Mouse (Mus musculus): Measurements from ENCODE around the gene Xylt1. TPM values are rescaled to one million over a fixed set of nuclear protein-coding genes. Genes with fewer than 3 reads are reported as not detected.

Gene Xylt1
- polyA plus RNA-seq, 1 experiment from 2014 or later, result 2.3 TPM

- Histone ChIP-seq H3K36me3 (replicated peaks) (no peaks in the 10 kb centered on the region; the same call in 1 of the 2 replicates), H3K4me1 (peaks cover 19% of the 10 kb centered on the region)
- 55% methylated on average over 5 of the region's 5 CpGs for WGBS
Measured at GRCm38 (mm10) chr7:117630657-117631056, 249.9 kb downstream of the Xylt1 start.

GRCm38 (mm10) chr7:117635584-117635983 is 254.8 kb downstream of the Xylt1 start:
- Histone ChIP-seq H3K27ac (peak overlapping the region; percentile 63; the same call in 1 of the 2 replicates), H3K4me1 (peaks cover 15% of the 10 kb centered on the region), H3K36me3 (replicated peaks) (peaks cover 35% of the 10 kb centered on the region), H3K9me3 (no peaks in the 10 kb centered on the region), H3K4me3 (no peak overlapping the region), H3K27me3 (ENCODE audit: poor library complexity, severe bottlenecking) (no peaks in the 10 kb centered on the region)
- no peak for DNase-seq (ENCODE audit: extremely low spot score, low spot score)
- WGBS, result 75% methylated on average over 4 of the region's 4 CpGs

More at GRCm38 (mm10) chr7:117630657-117631056, 249.9 kb downstream of the Xylt1 start:
- Histone ChIP-seq H3K27me3 (ENCODE audit: poor library complexity, severe bottlenecking) (no peaks in the 10 kb centered on the region), H3K9me3 (no peaks in the 10 kb centered on the region), H3K4me3 (no peak overlapping the region), H3K27ac (no peak overlapping the region)
- DNase-seq (ENCODE audit: extremely low spot score, low spot score), result no peak

- 74% methylated on average over 3 of the region's 3 CpGs for WGBS
- Histone ChIP-seq H3K27ac (no peak overlapping the region), H3K27me3 (ENCODE audit: poor library complexity, severe bottlenecking) (no peaks in the 10 kb centered on the region), H3K4me1 (peaks cover 16% of the 10 kb centered on the region), H3K36me3 (replicated peaks) (peaks cover 40% of the 10 kb centered on the region), H3K4me3 (no peak overlapping the region), H3K9me3 (no peaks in the 10 kb centered on the region)
- no peak for DNase-seq (ENCODE audit: extremely low spot score, low spot score)
Measured at GRCm38 (mm10) chr7:117636713-117637112, 255.9 kb downstream of the Xylt1 start.

GRCm38 (mm10) chr7:117637997-117638396 is 257.2 kb downstream of the Xylt1 start:
- H3K27me3 ChIP-seq (ENCODE audit: poor library complexity, severe bottlenecking), result no peaks in the 10 kb centered on the region
- peaks cover 16% of the 10 kb centered on the region for H3K4me1 ChIP-seq
- no peak overlapping the region for H3K4me3 ChIP-seq
- no peak overlapping the region for H3K27ac ChIP-seq
- WGBS, result 91% methylated on average over 2 of the region's 2 CpGs
- no peaks in the 10 kb centered on the region for H3K9me3 ChIP-seq
- no peak for DNase-seq (ENCODE audit: extremely low spot score, low spot score)
- peaks cover 41% of the 10 kb centered on the region for H3K36me3 ChIP-seq (replicated peaks)

GRCm38 (mm10) chr7:117652637-117653036 is 271.9 kb downstream of the Xylt1 start:
- Histone ChIP-seq H3K27ac (no peak overlapping the region), H3K4me1 (no peaks in the 10 kb centered on the region), H3K27me3 (ENCODE audit: poor library complexity, severe bottlenecking) (no peaks in the 10 kb centered on the region), H3K9me3 (no peaks in the 10 kb centered on the region), H3K36me3 (replicated peaks) (peaks cover 58% of the 10 kb centered on the region), H3K4me3 (no peak overlapping the region)
- no peak for DNase-seq (ENCODE audit: extremely low spot score, low spot score)
- 87% methylated on average over 1 of the region's 1 CpGs for WGBS

- no peaks in the 10 kb centered on the region for H3K4me1 ChIP-seq
- no peaks in the 10 kb centered on the region for H3K27me3 ChIP-seq (ENCODE audit: poor library complexity, severe bottlenecking)
- no peak overlapping the region for H3K27ac ChIP-seq
- no peaks in the 10 kb centered on the region for H3K9me3 ChIP-seq
- H3K4me3 ChIP-seq, result no peak overlapping the region
- no peak for DNase-seq (ENCODE audit: extremely low spot score, low spot score)
- peaks cover 60% of the 10 kb centered on the region for H3K36me3 ChIP-seq (replicated peaks)
- 96% methylated on average over 5 of the region's 5 CpGs for WGBS
Measured at GRCm38 (mm10) chr7:117655732-117656131, 275.0 kb downstream of the Xylt1 start.

GRCm38 (mm10) chr7:117658180-117658579 is 277.4 kb downstream of the Xylt1 start:
- H3K4me1 ChIP-seq, result no peaks in the 10 kb centered on the region
- H3K36me3 ChIP-seq (replicated peaks), result peaks cover 44% of the 10 kb centered on the region
- H3K9me3 ChIP-seq, result no peaks in the 10 kb centered on the region
- H3K27me3 ChIP-seq (ENCODE audit: poor library complexity, severe bottlenecking), result no peaks in the 10 kb centered on the region
- 93% methylated on average over 4 of the region's 4 CpGs for WGBS
- no peak overlapping the region for H3K4me3 ChIP-seq
- H3K27ac ChIP-seq, result no peak overlapping the region
- no peak for DNase-seq (ENCODE audit: extremely low spot score, low spot score)

- no peak for DNase-seq (ENCODE audit: extremely low spot score, low spot score)
- Histone ChIP-seq H3K4me3 (no peak overlapping the region), H3K4me1 (no peaks in the 10 kb centered on the region), H3K36me3 (replicated peaks) (peaks cover 43% of the 10 kb centered on the region), H3K9me3 (no peaks in the 10 kb centered on the region), H3K27ac (no peak overlapping the region), H3K27me3 (ENCODE audit: poor library complexity, severe bottlenecking) (no peaks in the 10 kb centered on the region)
- 96% methylated on average over 4 of the region's 4 CpGs for WGBS
Measured at GRCm38 (mm10) chr7:117658739-117659138, 278.0 kb downstream of the Xylt1 start.

- 92% methylated on average over 10 of the region's 10 CpGs for WGBS
- H3K36me3 ChIP-seq (replicated peaks), result peaks cover 28% of the 10 kb centered on the region
- no peak for DNase-seq (ENCODE audit: extremely low spot score, low spot score)
- H3K4me1 ChIP-seq, result no peaks in the 10 kb centered on the region
- H3K27me3 ChIP-seq (ENCODE audit: poor library complexity, severe bottlenecking), result no peaks in the 10 kb centered on the region
- no peak overlapping the region for H3K4me3 ChIP-seq
- 0 out of 2 replicates have a peak overlapping the region, but pooled peaks have one; percentile 51 for H3K27ac ChIP-seq
- H3K9me3 ChIP-seq, result no peaks in the 10 kb centered on the region
Measured at GRCm38 (mm10) chr7:117667286-117667685, 286.5 kb downstream of the Xylt1 start.

- peaks cover 28% of the 10 kb centered on the region for H3K36me3 ChIP-seq (replicated peaks)
- no peaks in the 10 kb centered on the region for H3K27me3 ChIP-seq (ENCODE audit: poor library complexity, severe bottlenecking)
- 89% methylated on average over 9 of the region's 9 CpGs for WGBS
- no peak for DNase-seq (ENCODE audit: extremely low spot score, low spot score)
- peak overlapping the region; percentile 51; the same call in 1 of the 2 replicates for H3K27ac ChIP-seq
- H3K9me3 ChIP-seq, result no peaks in the 10 kb centered on the region
- no peak overlapping the region for H3K4me3 ChIP-seq
- H3K4me1 ChIP-seq, result no peaks in the 10 kb centered on the region
Measured at GRCm38 (mm10) chr7:117668226-117668625, 287.4 kb downstream of the Xylt1 start.

- no peaks in the 10 kb centered on the region for H3K27me3 ChIP-seq (ENCODE audit: poor library complexity, severe bottlenecking)
- peaks cover 21% of the 10 kb centered on the region for H3K36me3 ChIP-seq (replicated peaks)
- 89% methylated on average over 7 of the region's 7 CpGs for WGBS
- DNase-seq (ENCODE audit: extremely low spot score, low spot score), result no peak
- 0 out of 2 replicates have a peak overlapping the region, but pooled peaks have one; percentile 8 for H3K27ac ChIP-seq
- H3K4me3 ChIP-seq, result no peak overlapping the region
- no peaks in the 10 kb centered on the region for H3K9me3 ChIP-seq
- H3K4me1 ChIP-seq, result no peaks in the 10 kb centered on the region
Measured at GRCm38 (mm10) chr7:117672121-117672591, 291.4 kb downstream of the Xylt1 start.

- 13% methylated on average over 5 of the region's 5 CpGs for WGBS
- H3K4me1 ChIP-seq, result peaks cover 48% of the 10 kb centered on the region
- H3K4me3 ChIP-seq, result no peak overlapping the region
- peak; percentile 78 for DNase-seq (ENCODE audit: extremely low spot score, low spot score)
- no peaks in the 10 kb centered on the region for H3K27me3 ChIP-seq (ENCODE audit: poor library complexity, severe bottlenecking)
- no peaks in the 10 kb centered on the region for H3K36me3 ChIP-seq (replicated peaks)
- no peaks in the 10 kb centered on the region for H3K9me3 ChIP-seq
- H3K27ac ChIP-seq, result peak overlapping the region; percentile 81
Measured at GRCm38 (mm10) chr7:117686120-117686996, 305.6 kb downstream of the Xylt1 start.

- H3K9me3 ChIP-seq, result no peaks in the 10 kb centered on the region
- peak overlapping the region; percentile 81 for H3K27ac ChIP-seq
- 61% methylated on average over 3 of the region's 3 CpGs for WGBS
Measured at GRCm38 (mm10) chr7:117686997-117687302, 306.2 kb downstream of the Xylt1 start.

More at GRCm38 (mm10) chr7:117686997-117687302, 306.2 kb downstream of the Xylt1 start:
- Histone ChIP-seq H3K4me1 (peaks cover 48% of the 10 kb centered on the region), H3K4me3 (no peak overlapping the region), H3K36me3 (replicated peaks) (no peaks in the 10 kb centered on the region), H3K27me3 (ENCODE audit: poor library complexity, severe bottlenecking) (no peaks in the 10 kb centered on the region)
- no peak for DNase-seq (ENCODE audit: extremely low spot score, low spot score)
